Mouse (Mus musculus) midbrain, embryonic 13.5 days (tissue): ENCODE data around the gene Dock2. TPM values are rescaled to one million over a fixed set of nuclear protein-coding genes. Genes with fewer than 3 reads are reported as not detected.

Experiments
- ATAC-seq: fragments of 200-750 bp; cut with Nextera tagmentation; 2 replicates; pipeline ENCODE4 v1.8.0; 2017; ENCODE audit warnings: mild to moderate bottlenecking, moderate TSS enrichment, moderate library complexity
- H3K27ac ChIP-seq: fragments of 300-500 bp; sonication (generic); 2 replicates; pipeline ENCODE4 v1.5.1; 2015; ENCODE audit warnings: inconsistent platforms, mild to moderate bottlenecking, moderate library complexity
- H3K27me3 ChIP-seq: fragments of 300-500 bp; sonication (generic); 2 replicates; pipeline ENCODE4 v1.6.1; 2015; ENCODE audit warnings: mild to moderate bottlenecking, inconsistent platforms
- H3K36me3 ChIP-seq: fragments of 300-500 bp; sonication (generic); 2 replicates; pipeline ENCODE4 v1.6.1; 2015; ENCODE audit warnings: mild to moderate bottlenecking, inconsistent platforms
- H3K4me1 ChIP-seq: fragments of 300-500 bp; sonication (generic); replicated peaks from 2 replicates; pipeline ENCODE4 v1.6.1; 2015; ENCODE audit warnings: inconsistent platforms
- H3K4me2 ChIP-seq: fragments of 300-500 bp; sonication (generic); replicated peaks from 2 replicates; pipeline ENCODE4 v1.6.1; 2015; ENCODE audit warnings: moderate library complexity, mild to moderate bottlenecking, inconsistent platforms
- H3K4me3 ChIP-seq: fragments of 300-500 bp; sonication (generic); replicated peaks from 2 replicates; pipeline ENCODE4 v1.5.1; 2015; ENCODE audit warnings: mild to moderate bottlenecking, inconsistent platforms
- H3K9ac ChIP-seq: fragments of 300-500 bp; sonication (generic); replicated peaks from 2 replicates; pipeline ENCODE4 v1.6.1; 2015; ENCODE audit warnings: mild to moderate bottlenecking, inconsistent platforms
- H3K9me3 ChIP-seq: fragments of 300-500 bp; sonication (generic); 2 replicates; pipeline ENCODE4 v1.6.1; 2016; ENCODE audit warnings: mild to moderate bottlenecking, inconsistent platforms
- whole genome bisulfite sequencing: fragments of 180-500 bp; shearing (Covaris S2); methylation state at CpG from one replicate; pipeline ENCODE4 v1.1.7; 2015; 5-methylcytosine and 5-hydroxymethylcytosine counted together
- polyA plus RNA-seq: library from polyadenylated mRNA; unstranded; fragments of >200 nt; fragmentation: Nextera tagmentation; extraction: Ambion mirVana; gene quantifications from 2 replicates; pipeline ENCODE4 v1.2.1, GENCODE M21; 2015

The Dock2 gene
- polyA plus RNA-seq, 1 experiment from 2014 or later = 0.63 TPM

- Histone ChIP-seq H3K9me3 (no peaks in the 10 kb centered on the region), H3K36me3 (no peaks in the 10 kb centered on the region), H3K27me3 (no peaks in the 10 kb centered on the region), H3K4me3 (no peak overlapping the region), H3K4me2 (no peak overlapping the region), H3K27ac (no peak overlapping the region), H3K4me1 (no peaks in the 10 kb centered on the region), H3K9ac (no peak overlapping the region)
- WGBS = 96% methylated on average over 4 of the region's 4 CpGs
- ATAC-seq = no peak
Observed at GRCm38 (mm10) chr11:34524586-34524985, 259.1 kb downstream of the Dock2 start.

- Histone ChIP-seq H3K9ac (no peak overlapping the region), H3K4me3 (no peak overlapping the region), H3K27me3 (no peaks in the 10 kb centered on the region), H3K36me3 (no peaks in the 10 kb centered on the region), H3K27ac (no peak overlapping the region), H3K4me2 (no peak overlapping the region), H3K9me3 (no peaks in the 10 kb centered on the region), H3K4me1 (peaks cover 4% of the 10 kb centered on the region; the same call in 1 of the 2 replicates)
- 64% methylated on average over 5 of the region's 5 CpGs for WGBS
- ATAC-seq = peak; percentile 82; the same call in 1 of the 2 replicates
Observed at GRCm38 (mm10) chr11:34518566-34518965, 265.1 kb downstream of the Dock2 start.

DNA sequence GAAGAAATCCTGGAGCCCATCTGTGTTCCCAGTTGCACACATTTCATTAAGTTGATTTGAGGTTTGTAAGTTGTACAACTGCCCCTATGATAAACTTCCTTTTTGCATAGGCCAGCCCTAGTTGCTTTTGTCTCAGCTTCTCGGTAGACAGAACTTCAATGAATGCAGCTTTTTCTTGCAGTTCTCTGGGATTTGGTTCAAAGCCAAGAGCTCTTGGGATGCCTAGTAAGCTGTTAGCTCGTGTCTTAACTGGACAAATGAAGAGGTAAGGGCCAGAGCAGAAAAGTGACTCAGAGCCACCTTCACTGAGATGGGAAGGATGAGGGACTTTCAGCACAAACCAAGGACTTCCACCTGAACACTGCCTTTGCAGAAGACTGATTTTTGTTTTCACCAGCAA is 266.7 kb downstream of the Dock2 start:
- H3K27me3 ChIP-seq = no peaks in the 10 kb centered on the region
- H3K36me3 ChIP-seq = no peaks in the 10 kb centered on the region
- no peak overlapping the region for H3K4me2 ChIP-seq
- WGBS = 38% methylated on average over 2 of the region's 2 CpGs
- ATAC-seq = no peak
- H3K4me3 ChIP-seq = no peak overlapping the region
- no peak overlapping the region for H3K27ac ChIP-seq
- H3K9me3 ChIP-seq = no peaks in the 10 kb centered on the region
- peaks cover 4% of the 10 kb centered on the region; the same call in 1 of the 2 replicates for H3K4me1 ChIP-seq
- H3K9ac ChIP-seq = no peak overlapping the region

DNA sequence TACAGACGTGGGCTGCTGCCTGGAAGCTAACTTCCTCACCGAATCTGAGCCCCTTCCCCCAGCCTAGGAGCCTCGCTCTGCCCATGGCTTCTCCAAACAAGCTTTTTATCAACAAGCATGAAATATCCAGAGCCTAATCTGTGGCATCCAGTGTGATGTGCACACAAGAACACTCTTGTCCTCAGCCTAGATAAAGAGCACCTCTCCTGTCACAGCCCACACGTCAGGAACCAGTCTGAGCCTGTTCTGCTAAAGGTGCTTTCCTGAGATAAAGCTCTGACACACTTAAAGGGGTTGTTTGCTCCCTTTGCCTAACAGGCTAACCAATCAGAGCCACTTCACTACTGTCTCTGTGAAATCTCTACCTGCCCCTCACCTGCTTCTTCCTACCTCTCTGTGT is 268.4 kb downstream of the Dock2 start:
- Histone ChIP-seq H3K36me3 (no peaks in the 10 kb centered on the region), H3K4me1 (peaks cover 4% of the 10 kb centered on the region; the same call in 1 of the 2 replicates), H3K27ac (no peak overlapping the region), H3K9me3 (no peaks in the 10 kb centered on the region), H3K9ac (no peak overlapping the region), H3K27me3 (no peaks in the 10 kb centered on the region), H3K4me3 (no peak overlapping the region), H3K4me2 (no peak overlapping the region)
- WGBS = 57% methylated on average over 4 of the region's 4 CpGs
- ATAC-seq = 0 out of 2 replicates have a peak, but pooled peaks have one; percentile 27

GRCm38 (mm10) chr11:34506390-34506789 is 277.3 kb downstream of the Dock2 start:
- no peaks in the 10 kb centered on the region for H3K9me3 ChIP-seq
- no peak overlapping the region for H3K4me3 ChIP-seq
- H3K4me1 ChIP-seq = no peaks in the 10 kb centered on the region
- H3K27ac ChIP-seq = no peak overlapping the region
- no peak overlapping the region for H3K9ac ChIP-seq
- H3K4me2 ChIP-seq = no peak overlapping the region
- H3K27me3 ChIP-seq = no peaks in the 10 kb centered on the region
- no peaks in the 10 kb centered on the region for H3K36me3 ChIP-seq
- ATAC-seq = no peak
- WGBS = 90% methylated on average over 1 of the region's 1 CpGs

DNA sequence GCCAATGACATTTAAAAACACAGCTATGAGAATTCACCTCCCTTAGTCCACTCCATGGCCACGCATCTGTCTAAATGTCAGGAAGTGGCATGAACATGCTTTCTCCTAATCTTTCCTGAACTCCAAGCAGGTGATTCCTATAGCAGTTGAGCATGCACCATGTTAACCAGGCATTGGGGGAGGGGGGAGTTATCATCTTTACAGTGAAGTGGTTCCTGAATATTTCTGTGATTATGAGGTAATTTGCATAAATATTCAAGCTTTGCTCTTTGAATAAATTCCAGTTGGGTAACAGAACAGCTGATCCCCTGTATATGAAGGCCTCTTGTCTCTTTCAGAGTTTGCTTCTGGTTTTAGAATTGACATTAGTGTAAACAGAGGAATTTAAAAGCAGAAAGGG is 284.0 kb downstream of the Dock2 start:
- whole genome bisulfite sequencing = 84% methylated on average over 1 of the region's 1 CpGs
- Histone ChIP-seq H3K36me3 (no peaks in the 10 kb centered on the region), H3K27ac (no peak overlapping the region), H3K4me3 (no peak overlapping the region), H3K4me1 (peaks cover 17% of the 10 kb centered on the region; the same call in 1 of the 2 replicates), H3K9ac (no peak overlapping the region), H3K4me2 (no peak overlapping the region), H3K9me3 (no peaks in the 10 kb centered on the region), H3K27me3 (no peaks in the 10 kb centered on the region)
- no peak for ATAC-seq

DNA sequence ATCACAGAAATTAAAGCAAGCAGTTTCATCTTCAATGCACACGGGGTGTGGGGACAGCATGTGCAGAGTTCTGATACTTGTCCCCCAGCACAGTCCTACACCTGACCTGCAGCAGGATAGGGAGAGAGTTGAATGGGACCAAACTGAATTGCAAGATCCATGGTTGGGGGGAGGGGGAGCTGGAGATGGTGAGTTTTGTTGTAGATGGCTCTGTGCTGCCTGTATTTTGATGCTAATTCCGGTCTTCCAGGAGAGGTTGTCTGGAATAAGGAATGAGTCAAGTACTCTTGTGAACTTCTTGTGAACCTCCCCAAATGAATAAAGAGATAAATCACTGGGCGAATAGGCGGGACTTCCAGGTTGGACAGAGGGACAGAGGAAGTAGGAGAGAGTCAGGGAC is 289.0 kb downstream of the Dock2 start:
- ATAC-seq = no peak
- no peak overlapping the region for H3K4me3 ChIP-seq
- no peaks in the 10 kb centered on the region for H3K27me3 ChIP-seq
- no peak overlapping the region for H3K9ac ChIP-seq
- no peak overlapping the region for H3K27ac ChIP-seq
- no peak overlapping the region for H3K4me2 ChIP-seq
- H3K4me1 ChIP-seq = peaks cover 6% of the 10 kb centered on the region; the same call in 1 of the 2 replicates
- H3K9me3 ChIP-seq = no peaks in the 10 kb centered on the region
- no peaks in the 10 kb centered on the region for H3K36me3 ChIP-seq
- WGBS = 78% methylated on average over 4 of the region's 4 CpGs

DNA sequence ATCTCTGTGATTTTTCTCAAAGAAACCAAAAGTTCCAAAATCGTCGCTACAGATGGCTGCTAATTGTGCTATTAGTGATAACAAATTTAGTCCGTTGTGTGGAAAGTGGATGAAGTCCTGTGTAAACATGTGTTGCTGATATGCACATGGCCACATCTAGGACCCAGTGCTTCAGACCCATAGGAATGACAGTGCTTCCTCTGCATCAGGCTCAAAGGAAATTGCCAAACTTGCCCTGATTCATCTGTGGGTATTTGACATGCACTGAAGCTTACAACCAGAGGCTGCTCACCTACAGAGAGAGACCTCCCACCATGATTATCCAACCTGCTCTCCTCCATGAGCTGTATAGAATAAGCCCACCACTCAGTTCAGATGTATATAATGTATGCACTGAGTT is 290.7 kb downstream of the Dock2 start:
- no peak overlapping the region for H3K27ac ChIP-seq
- H3K9me3 ChIP-seq = no peaks in the 10 kb centered on the region
- no peaks in the 10 kb centered on the region for H3K4me1 ChIP-seq
- 91% methylated on average over 3 of the region's 3 CpGs for WGBS
- no peak for ATAC-seq
- H3K27me3 ChIP-seq = no peaks in the 10 kb centered on the region
- H3K36me3 ChIP-seq = no peaks in the 10 kb centered on the region
- no peak overlapping the region for H3K9ac ChIP-seq
- no peak overlapping the region for H3K4me2 ChIP-seq
- no peak overlapping the region for H3K4me3 ChIP-seq

DNA sequence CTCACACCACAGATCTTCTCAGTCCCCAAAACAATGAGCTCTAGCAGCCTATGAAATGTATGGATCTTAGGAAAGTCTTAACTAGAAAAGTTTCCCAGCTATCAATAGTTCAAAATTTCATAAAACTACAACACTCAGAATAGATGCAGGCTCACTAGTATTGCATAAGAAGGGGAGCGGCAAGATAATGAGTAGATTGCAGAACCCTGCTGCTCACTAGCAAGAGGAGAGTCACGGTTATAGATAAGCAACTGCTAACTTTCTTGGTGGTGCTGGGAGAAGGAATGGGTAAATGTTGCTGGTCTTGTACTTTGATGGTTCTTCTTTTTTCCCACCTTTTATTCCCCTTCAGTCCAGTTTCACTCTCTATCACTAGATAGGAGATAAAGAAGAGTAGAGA is 291.5 kb downstream of the Dock2 start:
- Histone ChIP-seq H3K4me2 (no peak overlapping the region), H3K4me3 (no peak overlapping the region), H3K27ac (no peak overlapping the region), H3K36me3 (no peaks in the 10 kb centered on the region), H3K9ac (no peak overlapping the region), H3K27me3 (no peaks in the 10 kb centered on the region), H3K9me3 (no peaks in the 10 kb centered on the region), H3K4me1 (no peaks in the 10 kb centered on the region)
- no peak for ATAC-seq
- WGBS = 94% methylated on average over 2 of the region's 2 CpGs

- Histone ChIP-seq H3K4me2 (no peak overlapping the region), H3K36me3 (no peaks in the 10 kb centered on the region), H3K27me3 (no peaks in the 10 kb centered on the region), H3K4me1 (no peaks in the 10 kb centered on the region), H3K9me3 (no peaks in the 10 kb centered on the region), H3K9ac (no peak overlapping the region), H3K27ac (no peak overlapping the region), H3K4me3 (no peak overlapping the region)
- ATAC-seq = no peak
- 87% methylated on average over 6 of the region's 6 CpGs for WGBS
Observed at GRCm38 (mm10) chr11:34489548-34489947, 294.1 kb downstream of the Dock2 start.

DNA sequence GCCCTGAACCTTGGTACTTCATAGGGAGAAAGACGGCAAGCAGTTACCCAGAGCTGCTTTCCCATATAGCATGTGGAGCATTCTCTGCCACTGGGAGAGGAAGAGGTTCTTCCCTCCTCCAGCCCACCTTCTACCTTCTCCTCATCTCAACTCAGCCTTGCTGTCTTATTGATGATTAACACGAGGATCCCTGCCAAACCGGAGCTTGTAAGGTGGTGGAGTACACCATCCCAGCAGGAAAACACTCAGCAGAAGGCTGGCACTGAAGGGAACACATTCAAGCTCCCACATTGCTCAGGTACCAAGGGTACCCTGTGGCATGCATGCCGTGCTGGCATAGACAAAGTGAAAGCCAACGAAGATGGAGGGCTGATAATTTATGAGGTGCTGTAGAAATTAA is 304.4 kb downstream of the Dock2 start:
- no peak for ATAC-seq
- 88% methylated on average over 5 of the region's 5 CpGs for WGBS
- H3K4me2 ChIP-seq = no peak overlapping the region
- 0 out of 2 replicates have a peak, but pooled peaks cover 8% of the 10 kb centered on the region for H3K4me1 ChIP-seq
- no peaks in the 10 kb centered on the region for H3K36me3 ChIP-seq
- H3K27me3 ChIP-seq = no peaks in the 10 kb centered on the region
- H3K9me3 ChIP-seq = no peaks in the 10 kb centered on the region
- no peak overlapping the region for H3K27ac ChIP-seq
- no peak overlapping the region for H3K9ac ChIP-seq
- no peak overlapping the region for H3K4me3 ChIP-seq

- H3K9ac ChIP-seq = no peak overlapping the region
- H3K4me1 ChIP-seq = peaks cover 4% of the 10 kb centered on the region; the same call in 1 of the 2 replicates
- H3K4me2 ChIP-seq = no peak overlapping the region
- no peaks in the 10 kb centered on the region for H3K36me3 ChIP-seq
- H3K9me3 ChIP-seq = no peaks in the 10 kb centered on the region
- no peak overlapping the region for H3K27ac ChIP-seq
- H3K27me3 ChIP-seq = no peaks in the 10 kb centered on the region
- ATAC-seq = peak; percentile 27; the same call in 1 of the 2 replicates
- WGBS = 79% methylated on average over 2 of the region's 2 CpGs
- no peak overlapping the region for H3K4me3 ChIP-seq
Observed at GRCm38 (mm10) chr11:34469792-34470191, 313.9 kb downstream of the Dock2 start.

DNA sequence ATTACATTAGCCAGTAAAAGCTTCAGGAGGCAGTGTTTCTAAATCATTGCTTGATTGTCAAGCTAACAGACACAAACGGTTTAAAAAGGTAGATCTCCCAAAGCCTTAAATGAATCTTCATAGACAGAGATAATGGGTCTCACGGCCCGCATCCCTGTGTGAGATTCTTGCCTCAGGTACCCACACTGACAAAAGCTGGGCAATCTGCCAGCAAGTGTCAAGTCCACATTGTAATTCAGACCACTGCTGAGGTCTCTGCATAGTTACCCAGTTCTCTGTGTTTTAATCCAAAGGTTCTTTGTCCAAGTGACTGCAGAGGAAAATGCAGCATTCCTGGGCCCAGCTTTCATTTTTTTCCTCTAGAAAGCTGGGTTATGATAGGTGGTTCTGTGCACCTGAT is 315.1 kb downstream of the Dock2 start:
- H3K9ac ChIP-seq = no peak overlapping the region
- H3K27ac ChIP-seq = no peak overlapping the region
- H3K4me3 ChIP-seq = no peak overlapping the region
- H3K4me1 ChIP-seq = peaks cover 4% of the 10 kb centered on the region; the same call in 1 of the 2 replicates
- no peak overlapping the region for H3K4me2 ChIP-seq
- no peaks in the 10 kb centered on the region for H3K9me3 ChIP-seq
- no peak for ATAC-seq
- 57% methylated on average over 3 of the region's 3 CpGs for WGBS
- H3K36me3 ChIP-seq = no peaks in the 10 kb centered on the region
- no peaks in the 10 kb centered on the region for H3K27me3 ChIP-seq
